ENCODE assay signal across 9 mouse cellular contexts in the genomic region with DNA sequence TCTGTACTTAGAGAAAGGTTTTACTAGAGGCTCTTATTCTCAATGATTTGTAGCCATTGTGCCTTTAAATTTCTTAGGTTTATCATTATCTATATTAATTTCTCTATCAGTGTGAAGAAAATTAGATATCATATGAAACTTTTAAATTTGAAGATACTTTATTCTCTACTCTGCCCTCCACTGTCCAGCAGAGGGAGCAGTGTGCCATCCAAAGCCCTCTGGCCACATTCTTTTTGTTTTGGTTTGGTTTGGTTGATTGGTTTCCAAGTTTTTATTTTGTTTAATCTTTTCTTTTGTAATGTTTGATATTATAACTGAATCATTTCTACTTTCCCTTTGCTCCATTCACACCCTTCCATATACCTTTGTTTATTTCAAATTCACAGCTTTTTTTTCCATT.
DNase-seq lines count a peak whose midpoint lies in the region; ATAC-seq and TF ChIP-seq lines count a peak whose summit lies in the region.
"Had no signal": no experiment of that assay in that cellular context is flagged by ENCODE, and none has a peak within 500 bp of the region (broad histone marks: within the 10 kb centered on the region; RNA-seq: fewer than 3 reads in every experiment).

No protein-coding gene starts in this region.

- H3K4me2 ChIP-seq in kidney, postnatal 0 days (ENCODE audit: low read length): no peak overlapping the region
- H3K4me2 ChIP-seq in kidney, embryonic 16.5 days (replicated peaks; ENCODE audit: low read depth, low read length): no peak overlapping the region
- H3K4me2 ChIP-seq in embryonic facial prominence, embryonic 11.5 days (ENCODE audit: low read depth, low read length): no peak overlapping the region
- no peak overlapping the region for H3K4me2 ChIP-seq in midbrain, embryonic 15.5 days
- H3K4me2 ChIP-seq: embryonic facial prominence, embryonic 15.5 days had no signal

- no peaks in the 10 kb centered on the region for H3K4me1 ChIP-seq in kidney, postnatal 0 days (replicated peaks; ENCODE audit: insufficient read depth, low read length)
- no peaks in the 10 kb centered on the region for H3K4me1 ChIP-seq in kidney, embryonic 16.5 days (ENCODE audit: insufficient read depth, low read length)
- H3K4me1 ChIP-seq in embryonic facial prominence, embryonic 11.5 days (ENCODE audit: control insufficient read depth, insufficient read depth, low read length): no peaks in the 10 kb centered on the region
- no peaks in the 10 kb centered on the region for H3K4me1 ChIP-seq in midbrain, embryonic 15.5 days
- H3K4me1 ChIP-seq: embryonic facial prominence, embryonic 15.5 days had no signal

- H3K9ac ChIP-seq in kidney, postnatal 0 days (ENCODE audit: low read depth, low read length): no peak overlapping the region
- H3K9ac ChIP-seq in kidney, embryonic 16.5 days (replicated peaks; ENCODE audit: low read length): no peak overlapping the region
- H3K9ac ChIP-seq in embryonic facial prominence, embryonic 11.5 days (replicated peaks; ENCODE audit: low read length): no peak overlapping the region
- H3K9ac ChIP-seq in midbrain, embryonic 15.5 days: no peak overlapping the region
- H3K9ac ChIP-seq: embryonic facial prominence, embryonic 15.5 days had no signal

- no peaks in the 10 kb centered on the region for H3K27me3 ChIP-seq in kidney, postnatal 0 days (ENCODE audit: insufficient read depth, low read length)
- H3K27me3 ChIP-seq in kidney, embryonic 16.5 days (ENCODE audit: insufficient read depth, low read length): no peaks in the 10 kb centered on the region
- H3K27me3 ChIP-seq in embryonic facial prominence, embryonic 11.5 days (ENCODE audit: control insufficient read depth, insufficient read depth, low read length): no peaks in the 10 kb centered on the region
- H3K27me3 ChIP-seq in midbrain, embryonic 15.5 days (replicated peaks): no peaks in the 10 kb centered on the region
- H3K27me3 ChIP-seq: embryonic facial prominence, embryonic 15.5 days had no signal

- DNase-seq in adrenal gland, postnatal 10 days: peak; percentile 22
- DNase-seq in adrenal gland, postnatal 4 days (ENCODE audit: low spot score in 2 of 2): no peak
- DNase-seq in kidney, postnatal 0 days (ENCODE audit: low spot score): peak; percentile 16
- DNase-seq in ES-CJ7 (ENCODE audit: low read depth, low spot score): peak; percentile 17
- DNase-seq in embryonic facial prominence, embryonic 11.5 days (ENCODE audit: low spot score): peak; percentile 22
- no peak for DNase-seq in gastrocnemius, postnatal 4 days (ENCODE audit: low spot score in 2 of 2)

- H3K27ac ChIP-seq in kidney, postnatal 0 days: no peak overlapping the region
- no peak overlapping the region for H3K27ac ChIP-seq in kidney, embryonic 16.5 days (ENCODE audit: low read length)
- no peak overlapping the region for H3K27ac ChIP-seq in embryonic facial prominence, embryonic 11.5 days (replicated peaks; ENCODE audit: low read depth, low read length)
- H3K27ac ChIP-seq in midbrain, embryonic 15.5 days: no peak overlapping the region
- H3K27ac ChIP-seq: embryonic facial prominence, embryonic 15.5 days had no signal

- peak; percentile 76 for TF ChIP-seq CTCF in kidney, postnatal 0 days (IDR thresholded peaks at IDR 0.05; ENCODE audit: low read depth)

- no peaks in the 10 kb centered on the region for H3K9me3 ChIP-seq in kidney, postnatal 0 days (replicated peaks; ENCODE audit: low read length)
- no peaks in the 10 kb centered on the region for H3K9me3 ChIP-seq in kidney, embryonic 16.5 days (ENCODE audit: low read length)
- no peaks in the 10 kb centered on the region for H3K9me3 ChIP-seq in embryonic facial prominence, embryonic 11.5 days (replicated peaks; ENCODE audit: control insufficient read depth, low read length)
- H3K9me3 ChIP-seq in midbrain, embryonic 15.5 days: no peaks in the 10 kb centered on the region
- H3K9me3 ChIP-seq: embryonic facial prominence, embryonic 15.5 days had no signal

- H3K4me3 ChIP-seq in kidney, postnatal 0 days (replicated peaks; ENCODE audit: low read depth, low read length): no peak overlapping the region
- H3K4me3 ChIP-seq in kidney, embryonic 16.5 days (ENCODE audit: low read length): no peak overlapping the region
- H3K4me3 ChIP-seq in embryonic facial prominence, embryonic 11.5 days (ENCODE audit: low read depth, low read length): no peak overlapping the region
- H3K4me3 ChIP-seq in midbrain, embryonic 15.5 days: no peak overlapping the region
- H3K4me3 ChIP-seq: embryonic facial prominence, embryonic 15.5 days had no signal

- H3K36me3 ChIP-seq in kidney, postnatal 0 days (ENCODE audit: insufficient read depth, low read length): no peaks in the 10 kb centered on the region
- H3K36me3 ChIP-seq in kidney, embryonic 16.5 days (ENCODE audit: insufficient read depth, low read length): no peaks in the 10 kb centered on the region
- H3K36me3 ChIP-seq in embryonic facial prominence, embryonic 11.5 days (replicated peaks; ENCODE audit: control insufficient read depth, insufficient read depth, low read depth, low read length): no peaks in the 10 kb centered on the region
- no peaks in the 10 kb centered on the region for H3K36me3 ChIP-seq in midbrain, embryonic 15.5 days (replicated peaks)
- H3K36me3 ChIP-seq: embryonic facial prominence, embryonic 15.5 days had no signal

- no peak for ATAC-seq in kidney, postnatal 0 days (replicated peaks; ENCODE audit: low FRiP score, low read depth)
- no peak for ATAC-seq in kidney, embryonic 16.5 days (ENCODE audit: low FRiP score, low TSS enrichment)
- no peak for ATAC-seq in embryonic facial prominence, embryonic 11.5 days (replicated peaks; ENCODE audit: insufficient number of reproducible peaks, low FRiP score, low TSS enrichment, low read depth)
- ATAC-seq in midbrain, embryonic 15.5 days (replicated peaks): no peak

Comparison
In these comparisons a context has a peak if more than half of its experiments do, and no peak if none do; other contexts are left out.
1. DNase-seq: peak in adrenal gland, postnatal 10 days (single experiment), kidney, postnatal 0 days (single experiment), ES-CJ7 (single experiment) and embryonic facial prominence, embryonic 11.5 days (single experiment); none in adrenal gland, postnatal 4 days (0 of 2) and gastrocnemius, postnatal 4 days (0 of 2).